Mouse (Mus musculus) liver, embryonic 14.5 days (tissue): Measurements from ENCODE around the gene Carmil1. TPM values are rescaled to one million over a fixed set of nuclear protein-coding genes. Genes with fewer than 3 reads are reported as not detected.
A peak's percentile ranks its signal among the peaks of the same experiment; 100 is the strongest.

Experiments used
- ATAC-seq: fragments of 200-750 bp; cut with Nextera tagmentation; 2 replicates; pipeline ENCODE4 v1.8.0; 2017; ENCODE audit warnings: moderate number of reproducible peaks, mild to moderate bottlenecking, moderate library complexity; ENCODE audit not compliant: insufficient read depth
- DNase-seq, 3 experiments: peaks; one replicate each; pipeline ENCODE4 v3.0.0-alpha.2; 2012 to 2013; ENCODE audit warnings: low read depth in 3 of 3, low spot score in 3 of 3
- H3K27ac ChIP-seq: fragments of 300-500 bp; sonication (generic); 2 replicates; pipeline ENCODE4 v1.5.1; 2014; ENCODE audit warnings: moderate library complexity, mild to moderate bottlenecking, control low read depth, inconsistent platforms
- H3K27me3 ChIP-seq: fragments of 300-500 bp; sonication (generic); 2 replicates; pipeline ENCODE4 v1.6.1; 2014; ENCODE audit warnings: mild to moderate bottlenecking, low read length, moderate library complexity; ENCODE audit not compliant: control insufficient read depth, insufficient read depth
- H3K36me3 ChIP-seq: fragments of 300-500 bp; sonication (generic); replicated peaks from 2 replicates; pipeline ENCODE4 v1.6.1; 2014; ENCODE audit warnings: low read depth; ENCODE audit not compliant: control insufficient read depth, insufficient read depth
- H3K4me1 ChIP-seq, 2 experiments: fragments of 200-500 bp in 1 of 2; fragments of 300-500 bp in 1 of 2; sonication (generic) in 1 of 2; replicated peaks; 2 replicates each; pipeline ENCODE4 v1.6.1; 2012 to 2014; ENCODE audit warnings: antibody characterized with exemption in 1 of 2, inconsistent platforms in 1 of 2, low read length in 1 of 2; ENCODE audit not compliant: control insufficient read depth in 2 of 2, insufficient read depth in 2 of 2
- H3K4me2 ChIP-seq: fragments of 300-500 bp; sonication (generic); 2 replicates; pipeline ENCODE4 v1.6.1; 2014; ENCODE audit warnings: low read depth, mild to moderate bottlenecking, control low read depth, moderate library complexity
- H3K4me3 ChIP-seq, 2 experiments: fragments of 200-500 bp in 1 of 2; fragments of 300-500 bp in 1 of 2; sonication (generic) in 1 of 2; 2 replicates each; pipeline ENCODE4 v1.5.1; 2012 to 2014; ENCODE audit warnings: low read depth in 2 of 2, low read length in 2 of 2, mild to moderate bottlenecking in 2 of 2, control low read depth in 1 of 2, inconsistent platforms in 1 of 2, moderate library complexity in 1 of 2; ENCODE audit not compliant: insufficient read depth in 1 of 2
- H3K9ac ChIP-seq: fragments of 300-500 bp; sonication (generic); replicated peaks from 2 replicates; pipeline ENCODE4 v1.6.1; 2014; ENCODE audit warnings: mild to moderate bottlenecking, control low read depth, moderate library complexity
- H3K9me3 ChIP-seq: fragments of 300-500 bp; sonication (generic); 2 replicates; pipeline ENCODE4 v1.6.1; 2016; ENCODE audit warnings: low read length, mixed read lengths; ENCODE audit not compliant: control insufficient read depth
- CTCF ChIP-seq: IDR thresholded peaks from 2 replicates; pipeline ENCODE4 v1.5.1; 2016; ENCODE audit warnings: antibody characterized with exemption, low read depth, control low read depth
- EP300 ChIP-seq: IDR thresholded peaks from 2 replicates; pipeline ENCODE4 v1.6.1; 2016; ENCODE audit warnings: antibody characterized with exemption, low read depth
- WGBS: fragments of 180-500 bp; shearing (Covaris S2); extraction: QIAGEN DNeasy Blood & Tissue Kit; methylation state at CpG from one replicate; pipeline ENCODE4 v1.1.7; 2014; ENCODE audit not compliant: insufficient replicate concordance; 5-methylcytosine and 5-hydroxymethylcytosine counted together
- polyA plus RNA-seq, 2 experiments: library from polyadenylated mRNA; depleted of rRNA in 1 of 2; stranded (reverse) in 1 of 2; unstranded in 1 of 2; fragments of >200 nt; fragmentation: Nextera tagmentation in 1 of 2; extraction: Ambion mirVana in 1 of 2; gene quantifications; 2 replicates each; pipeline versions ENCODE4 v1.2.1 to v1.2.3; 2012 to 2014

The Carmil1 gene
- polyA plus RNA-seq, 2 experiments = 1.8 to 4.2 TPM

DNA sequence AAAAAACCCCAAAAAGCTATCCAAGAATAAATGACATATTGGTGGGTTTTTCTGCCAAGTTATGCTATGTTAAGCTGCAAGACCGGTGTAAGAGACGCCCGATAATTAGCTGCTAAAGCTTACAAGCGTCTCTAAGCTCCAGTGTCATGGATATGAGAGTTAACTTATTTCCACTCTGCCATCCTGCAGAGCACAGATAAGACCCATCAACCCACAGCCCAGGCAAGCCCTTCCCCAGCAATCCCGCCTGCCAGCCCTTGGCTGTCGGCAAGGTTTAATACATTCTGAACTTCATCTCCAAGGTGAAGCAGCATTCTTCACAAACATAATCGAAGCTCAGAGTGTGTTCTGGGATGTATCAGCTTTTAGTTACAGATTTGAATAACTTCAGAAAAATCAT lies 240.4 kb downstream of the Carmil1 start:
- H3K4me1 ChIP-seq = peaks cover 0 to 6% of the 10 kb centered on the region in 2 experiments; a peak in 1 of 4 replicates
- TF ChIP-seq EP300 (peak; percentile 52), CTCF (no peak)
- WGBS = 14% methylated on average over 7 of the region's 7 CpGs
- no peak overlapping the region for H3K9ac ChIP-seq
- no peaks in the 10 kb centered on the region for H3K36me3 ChIP-seq
- H3K4me3 ChIP-seq = no peak overlapping the region
- no peaks in the 10 kb centered on the region for H3K9me3 ChIP-seq
- no peak overlapping the region for H3K27ac ChIP-seq
- H3K27me3 ChIP-seq = peaks cover 2% of the 10 kb centered on the region; the same call in 1 of the 2 replicates
- peak; percentile 41; the same call in 1 of the 2 replicates for ATAC-seq
- H3K4me2 ChIP-seq = no peak overlapping the region
- DNase-seq = peak; percentile 4 to 29 (median 18)

DNA sequence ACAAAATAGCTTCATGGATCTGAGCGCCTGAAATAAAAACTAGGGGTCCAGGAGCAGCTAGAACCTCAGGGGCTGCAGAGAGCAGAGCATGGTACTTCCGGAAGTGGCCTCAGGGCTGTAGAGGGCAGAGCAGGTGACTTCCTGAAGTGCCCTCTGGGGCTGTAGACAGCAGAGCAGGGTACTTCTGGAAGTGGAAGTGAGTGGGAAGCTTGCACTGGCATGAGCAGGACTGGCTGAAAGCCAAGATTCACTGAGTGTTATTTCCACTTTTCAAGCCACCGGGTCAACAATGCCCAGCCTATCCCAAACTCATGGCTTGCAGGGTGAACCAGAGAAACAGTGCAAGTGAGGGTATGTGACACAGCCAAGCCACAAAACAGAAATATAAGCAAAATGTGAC lies 243.1 kb downstream of the Carmil1 start:
- no peak overlapping the region for H3K9ac ChIP-seq
- peaks cover 2% of the 10 kb centered on the region; the same call in 1 of the 2 replicates for H3K27me3 ChIP-seq
- no peak for TF ChIP-seq CTCF
- no peak for TF ChIP-seq EP300
- no peaks in the 10 kb centered on the region for H3K36me3 ChIP-seq
- DNase-seq = no peak
- peaks cover 0 to 6% of the 10 kb centered on the region in 2 experiments; a peak in 1 of 4 replicates for H3K4me1 ChIP-seq
- no peaks in the 10 kb centered on the region for H3K9me3 ChIP-seq
- no peak overlapping the region for H3K4me3 ChIP-seq
- no peak overlapping the region for H3K27ac ChIP-seq
- H3K4me2 ChIP-seq = no peak overlapping the region
- no peak for ATAC-seq
- 43% methylated on average over 3 of the region's 3 CpGs for WGBS

DNA sequence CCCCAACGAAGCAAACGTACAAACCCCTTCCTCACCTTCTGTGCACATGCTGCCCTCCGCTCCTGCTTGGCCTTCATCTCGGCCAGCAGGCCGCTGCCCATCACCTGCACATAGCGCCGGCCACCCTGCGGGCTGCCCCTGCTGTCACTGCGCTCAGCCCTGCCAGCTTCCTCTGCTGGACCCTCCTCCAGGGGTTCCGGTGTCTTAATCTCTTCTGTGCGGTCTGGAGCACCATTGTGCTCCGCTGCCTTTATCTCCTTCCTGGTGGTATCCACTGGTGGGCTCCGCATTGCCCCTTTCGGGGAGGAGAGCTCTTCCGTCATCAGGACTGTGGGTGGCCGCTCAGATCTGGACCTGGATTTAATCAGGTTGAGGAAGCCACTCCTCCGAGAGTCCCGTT lies 244.4 kb downstream of the Carmil1 start:
- no peak for ATAC-seq
- H3K4me2 ChIP-seq = 0 out of 2 replicates have a peak overlapping the region, but pooled peaks have one; percentile 20
- WGBS = 38% methylated on average over 18 of the region's 18 CpGs
- no peak overlapping the region for H3K27ac ChIP-seq
- H3K9me3 ChIP-seq = no peaks in the 10 kb centered on the region
- DNase-seq = no peak
- no peaks in the 10 kb centered on the region for H3K36me3 ChIP-seq
- H3K9ac ChIP-seq = no peak overlapping the region
- H3K4me3 ChIP-seq = no peak overlapping the region
- TF ChIP-seq EP300 = no peak
- TF ChIP-seq CTCF = no peak
- peaks cover 2% of the 10 kb centered on the region; the same call in 1 of the 2 replicates for H3K27me3 ChIP-seq
- peaks cover 0 to 5% of the 10 kb centered on the region in 2 experiments; a peak in 1 of 4 replicates for H3K4me1 ChIP-seq

DNA sequence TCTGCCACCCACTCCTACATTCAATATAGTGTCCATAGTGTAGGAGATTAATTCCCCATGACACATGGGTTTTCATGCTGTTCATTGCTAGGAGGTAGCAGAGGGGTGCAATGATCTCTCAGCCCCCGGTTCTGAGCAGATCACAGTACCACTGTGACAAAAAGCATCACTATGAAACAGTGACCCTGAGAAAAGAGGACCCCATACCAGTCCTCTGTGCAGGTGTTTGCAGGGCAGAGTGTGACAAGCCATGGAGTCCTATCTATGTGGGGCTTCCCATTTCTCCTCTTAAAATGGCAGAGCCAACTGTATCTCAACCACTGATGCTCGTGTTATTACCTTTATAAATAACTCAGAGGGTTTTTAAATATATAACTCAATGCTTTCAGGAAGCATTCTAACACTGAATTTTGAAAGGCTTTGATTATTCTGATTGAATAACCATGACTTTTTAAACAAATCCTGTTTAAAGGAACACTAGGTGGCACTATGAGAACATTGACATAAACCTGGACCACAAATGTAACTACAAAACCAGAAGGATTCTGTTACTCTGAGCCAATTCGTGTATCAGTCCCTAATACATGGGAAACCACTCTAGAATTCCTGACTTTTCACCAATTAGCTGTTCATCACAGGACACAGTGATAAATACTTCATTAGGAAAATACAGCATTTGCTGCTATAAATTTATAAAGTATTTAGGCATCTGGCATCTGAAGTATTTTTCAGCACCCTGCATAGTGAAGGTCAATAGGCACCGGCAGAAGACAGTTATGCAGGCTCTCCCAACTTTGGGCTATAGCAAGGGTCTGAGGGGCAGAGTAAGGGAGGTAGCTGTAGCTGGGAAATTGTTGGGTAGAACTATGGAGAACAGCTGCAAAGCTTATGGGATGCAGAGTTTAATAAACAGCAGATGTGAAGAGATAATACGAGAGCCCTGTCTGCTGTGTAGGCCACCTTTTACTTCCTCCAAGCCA lies 253.1 kb downstream of the Carmil1 start:
- Histone ChIP-seq H3K4me2 (no peak overlapping the region), H3K27ac (no peak overlapping the region), H3K9me3 (no peaks in the 10 kb centered on the region), H3K36me3 (no peaks in the 10 kb centered on the region), H3K27me3 (no peaks in the 10 kb centered on the region), H3K4me3 (no peak overlapping the region), H3K9ac (no peak overlapping the region), H3K4me1 (no peaks in the 10 kb centered on the region)
- TF ChIP-seq EP300 (no peak), CTCF (no peak; the same call in 1 of the 2 replicates)
- 36% methylated on average over 5 of the region's 5 CpGs for WGBS
- ATAC-seq (no peak), DNase-seq (no peak)

DNA sequence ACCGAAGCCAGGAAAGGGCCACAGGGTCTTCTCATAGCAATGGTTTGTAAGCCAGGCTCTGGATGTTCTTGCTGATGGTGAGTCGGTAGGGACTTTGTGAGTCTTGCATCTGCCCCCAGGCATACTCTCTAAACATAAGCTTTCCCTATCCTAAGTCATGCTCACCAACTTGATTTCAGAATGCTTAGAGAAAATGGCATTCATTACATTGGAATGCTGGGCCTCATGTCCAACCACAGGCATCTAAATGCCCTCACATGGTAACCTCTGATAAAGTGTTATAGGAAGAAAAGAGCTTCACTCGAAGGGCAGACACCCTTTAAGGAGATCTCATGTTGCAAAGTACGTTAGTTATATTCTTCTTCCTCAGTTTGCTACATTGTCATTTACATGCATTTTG lies 262.1 kb downstream of the Carmil1 start:
- H3K27ac ChIP-seq = no peak overlapping the region
- 61% methylated on average over 4 of the region's 4 CpGs for WGBS
- no peak for TF ChIP-seq EP300
- no peak for TF ChIP-seq CTCF
- no peak overlapping the region for H3K4me2 ChIP-seq
- H3K4me1 ChIP-seq = no peaks in the 10 kb centered on the region
- no peak overlapping the region for H3K4me3 ChIP-seq
- DNase-seq = no peak
- no peaks in the 10 kb centered on the region for H3K9me3 ChIP-seq
- H3K36me3 ChIP-seq = no peaks in the 10 kb centered on the region
- H3K27me3 ChIP-seq = no peaks in the 10 kb centered on the region
- H3K9ac ChIP-seq = no peak overlapping the region
- no peak for ATAC-seq
